In the genomic region with DNA sequence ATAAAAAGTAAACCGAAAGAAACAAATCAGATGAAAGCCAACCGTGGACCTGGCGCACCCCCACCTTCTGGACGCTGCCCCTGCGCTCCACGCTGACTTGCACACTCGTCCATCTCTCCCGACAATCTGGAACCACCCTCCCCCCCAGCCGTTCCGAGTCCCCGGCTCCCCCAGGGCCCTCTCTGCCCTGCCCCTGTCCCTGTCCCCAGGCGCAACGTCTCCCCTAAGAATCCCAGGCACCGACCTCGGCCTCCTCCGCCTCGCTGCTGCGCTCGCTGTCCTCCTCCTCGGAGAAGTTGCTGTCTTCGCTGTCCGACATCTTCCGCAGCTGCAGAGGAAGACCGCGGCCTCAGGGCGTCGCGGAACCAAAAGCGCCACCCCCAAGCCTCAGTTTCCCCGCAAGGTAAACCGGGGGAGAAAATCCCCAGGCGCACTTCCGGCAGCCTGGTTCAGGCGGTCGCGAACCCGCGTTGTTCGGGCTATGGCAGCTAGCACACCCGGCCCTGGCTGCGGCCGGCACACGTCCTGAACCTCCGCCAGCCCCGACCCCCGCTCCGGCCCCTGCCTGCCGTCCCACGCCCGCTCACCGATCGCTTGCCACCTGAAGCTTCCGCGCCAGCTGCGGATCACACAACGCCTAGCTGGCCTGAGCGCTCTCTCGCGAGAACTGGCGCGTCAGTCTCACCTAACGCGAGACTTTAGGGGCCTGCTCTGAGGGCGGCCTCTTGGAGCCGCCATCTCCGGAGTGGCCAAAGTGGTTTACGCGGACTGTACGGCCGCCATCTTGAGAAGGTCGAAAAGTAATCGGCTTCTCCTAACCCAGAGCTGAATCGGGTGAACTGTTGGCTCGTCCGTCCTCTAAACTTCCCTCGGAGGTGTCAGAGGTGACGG, we compare ENCODE assay signal across 7 mouse cellular contexts. TPM values are rescaled to one million over a fixed set of nuclear protein-coding genes. Genes with fewer than 3 reads are reported as not detected.
DNase-seq lines count a peak whose midpoint lies in the region; ATAC-seq lines count a peak whose summit lies in the region.

A gene (minus strand): TSS at position 639 of the 891 bp plus-strand sequence.

- H3K27me3 ChIP-seq in intestine, embryonic 16.5 days (replicated peaks; ENCODE audit: control insufficient read depth, insufficient read depth, low read length), result no peaks in the 10 kb centered on the region
- no peaks in the 10 kb centered on the region for H3K27me3 ChIP-seq in midbrain, embryonic 11.5 days (ENCODE audit: control insufficient read depth, insufficient read depth, low read length)

- no peaks in the 10 kb centered on the region for H3K9me3 ChIP-seq in intestine, embryonic 16.5 days (ENCODE audit: control insufficient read depth, low read length)
- H3K9me3 ChIP-seq in midbrain, embryonic 11.5 days (ENCODE audit: control insufficient read depth, low read length), result no peaks in the 10 kb centered on the region

- peaks cover 17% of the 10 kb centered on the region for H3K4me1 ChIP-seq in intestine, embryonic 16.5 days (ENCODE audit: control insufficient read depth, insufficient read depth, low read length)
- H3K4me1 ChIP-seq in midbrain, embryonic 11.5 days (ENCODE audit: control insufficient read depth, insufficient read depth, low read length), result peaks cover 9% of the 10 kb centered on the region; the same call in 1 of the 2 replicates

- peak; percentile 97 for DNase-seq in adrenal gland, adult 8-10 months
- DNase-seq in embryo, embryonic 9.5 days (ENCODE audit: extremely low spot score), result peak; percentile 97
- DNase-seq in gastrocnemius, postnatal 4 days (ENCODE audit: low spot score in 2 of 2), result peak; percentile 90 to 97
- peak; percentile 95 to 96 for DNase-seq in left cerebral cortex, postnatal 36 days (ENCODE audit: low spot score in 2 of 2)
- DNase-seq in midbrain, embryonic 11.5 days (ENCODE audit: low spot score, missing footprints), result peak; percentile 99
- DNase-seq in skeletal muscle tissue, adult 2 months (ENCODE audit: low read depth, low spot score), result peak; percentile 99

- peak within 1 kb of the TSS; percentile 83 for H3K27ac ChIP-seq in intestine, embryonic 16.5 days (ENCODE audit: low read length)
- peak within 1 kb of the TSS; percentile 78 for H3K27ac ChIP-seq in midbrain, embryonic 11.5 days (ENCODE audit: low read depth, low read length)

- intact Hi-C loops in left cerebral cortex, postnatal 36 days (cut with DNase I), result loop anchor here (1.0 kb wide), 1 partner anchor 26 kb away; a partner anchor contains a TSS

- H3K4me2 ChIP-seq in intestine, embryonic 16.5 days (ENCODE audit: low read depth, low read length), result peak within 1 kb of the TSS; percentile 64
- H3K4me2 ChIP-seq in midbrain, embryonic 11.5 days, result peak within 1 kb of the TSS; percentile 89

- peak; percentile 98 for ATAC-seq in intestine, embryonic 16.5 days
- peak; percentile 98 for ATAC-seq in midbrain, embryonic 11.5 days (ENCODE audit: low FRiP score)

- WGBS in intestine, embryonic 16.5 days, result under 1% methylated on average over 76 of the region's 77 CpGs
- whole genome bisulfite sequencing in midbrain, embryonic 11.5 days, result under 1% methylated on average over 76 of the region's 77 CpGs

- H3K4me3 ChIP-seq in intestine, embryonic 16.5 days (ENCODE audit: low read length), result peak within 1 kb of the TSS; percentile 95
- H3K4me3 ChIP-seq in midbrain, embryonic 11.5 days (ENCODE audit: low read depth, low read length), result peak within 1 kb of the TSS; percentile 96

- peak within 1 kb of the TSS; percentile 97 for H3K9ac ChIP-seq in intestine, embryonic 16.5 days (ENCODE audit: low read depth, low read length)
- peak within 1 kb of the TSS; percentile 95 for H3K9ac ChIP-seq in midbrain, embryonic 11.5 days (ENCODE audit: low read length)

- no peaks in the 10 kb centered on the region for H3K36me3 ChIP-seq in intestine, embryonic 16.5 days (ENCODE audit: control insufficient read depth, insufficient read depth, low read length)
- H3K36me3 ChIP-seq in midbrain, embryonic 11.5 days (ENCODE audit: control insufficient read depth, insufficient read depth, low read length), result no peaks in the 10 kb centered on the region

RNA-seq across cellular contexts. Expression of the gene that starts here (rescaled TPM):
- 100 to 1,000 TPM; 135 to 251 (median 169) TPM for total RNA-seq in adrenal gland, adult 8-10 months (2022)
- 10 to 100 TPM; 76.6 to 78.9 TPM for total RNA-seq in gastrocnemius, postnatal 4 days (2021)
- polyA plus RNA-seq in intestine, embryonic 16.5 days (2015; fragmentation: Nextera tagmentation; extraction: Ambion mirVana), result 77.1 and 79.2 TPM in 2 replicates
- 100 to 1,000 TPM; 120 to 122 TPM for total RNA-seq in left cerebral cortex, postnatal 36 days (2021)
- polyA plus RNA-seq in midbrain, embryonic 11.5 days (2014; fragmentation: Nextera tagmentation; extraction: Ambion mirVana), result 71.3 and 82.2 TPM in 2 replicates

Comparison
In these comparisons a context has a peak if more than half of its experiments do, and no peak if none do; other contexts are left out.
1. Peak in every context shown above with its lines: DNase-seq, ATAC-seq, H3K4me3 ChIP-seq and H3K27ac ChIP-seq.